Mouse (Mus musculus) gastrocnemius, postnatal 4 days (tissue): ENCODE measurements at regions not wholly inside any gene's neighbourhood (a gene's known extent, or its start where the extent isn't known, plus 50 kb on each side); places are given as distances from the start of the nearest gene placed in this dataset.
"Not testable (repeated sequence)": the region's sequence is repeated elsewhere in the genome, so short reads cannot be mapped to it uniquely, and the experiment has no call there.

Source experiments
- DNase-seq, 2 experiments: peaks; one replicate each; pipeline ENCODE4 v3.0.0; 2021 to 2022; ENCODE audit warnings: low spot score in 2 of 2, mixed read lengths in 2 of 2

DNA sequence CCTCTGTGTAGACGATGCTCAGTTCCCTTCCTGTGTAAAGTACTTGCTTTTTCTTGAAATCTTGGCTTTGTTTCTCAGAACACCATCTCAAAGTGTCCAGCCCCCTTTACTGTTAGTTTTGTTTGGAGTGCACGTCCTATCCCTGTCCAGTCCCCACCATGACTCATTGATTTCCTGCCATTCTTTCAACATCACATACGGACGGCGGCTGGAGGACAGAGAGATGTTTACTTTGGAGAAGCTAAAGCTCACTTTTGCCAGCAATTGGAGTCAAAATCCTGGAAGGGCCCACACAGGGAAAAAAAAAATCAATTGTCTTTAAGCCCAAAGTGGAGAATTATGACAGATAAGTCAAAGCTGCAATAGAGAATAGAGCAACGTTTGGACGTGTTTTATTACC is 51.8 kb downstream of the Gm5426 start:
- no peak for DNase-seq

DNA sequence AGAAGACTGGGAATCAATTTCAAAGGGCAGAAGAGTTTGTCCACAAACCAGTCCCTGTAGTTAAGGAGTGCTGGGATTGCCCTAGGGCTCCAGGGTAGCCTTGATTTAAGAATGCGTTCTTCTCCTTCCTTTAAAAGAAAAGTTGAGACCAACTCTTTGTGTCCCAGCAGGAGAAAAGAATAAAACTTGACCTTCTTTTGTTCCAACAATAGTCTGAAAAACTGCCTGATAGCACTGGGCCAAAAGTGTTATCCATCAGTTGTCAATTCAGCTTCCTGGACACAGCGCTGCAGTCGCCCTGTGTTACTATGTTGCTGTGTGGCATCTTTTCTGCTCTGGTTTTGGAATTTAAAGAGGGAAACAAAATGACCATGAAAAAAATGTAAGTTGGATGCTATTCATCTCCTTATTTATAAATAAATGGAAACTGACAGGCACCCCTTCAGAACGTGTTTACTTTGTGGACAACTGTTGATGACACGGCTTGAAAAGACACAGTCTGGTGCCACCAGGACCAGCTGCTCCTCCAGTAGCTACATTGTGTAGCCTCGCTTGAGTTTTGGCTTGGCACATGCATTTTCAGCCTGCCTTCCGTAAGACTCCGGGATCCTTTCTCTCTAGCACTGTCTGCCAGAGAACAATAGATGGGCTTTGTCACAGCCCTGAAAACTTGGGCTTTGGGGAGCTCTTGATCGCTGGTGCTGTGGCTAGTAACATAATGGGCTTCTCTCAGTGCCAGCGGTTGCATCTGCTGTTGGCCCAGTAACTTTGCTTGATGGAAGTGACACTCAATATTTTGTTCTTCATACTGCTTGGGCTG is 54.0 kb downstream of the Gm5426 start:
- DNase-seq = no peak

DNA sequence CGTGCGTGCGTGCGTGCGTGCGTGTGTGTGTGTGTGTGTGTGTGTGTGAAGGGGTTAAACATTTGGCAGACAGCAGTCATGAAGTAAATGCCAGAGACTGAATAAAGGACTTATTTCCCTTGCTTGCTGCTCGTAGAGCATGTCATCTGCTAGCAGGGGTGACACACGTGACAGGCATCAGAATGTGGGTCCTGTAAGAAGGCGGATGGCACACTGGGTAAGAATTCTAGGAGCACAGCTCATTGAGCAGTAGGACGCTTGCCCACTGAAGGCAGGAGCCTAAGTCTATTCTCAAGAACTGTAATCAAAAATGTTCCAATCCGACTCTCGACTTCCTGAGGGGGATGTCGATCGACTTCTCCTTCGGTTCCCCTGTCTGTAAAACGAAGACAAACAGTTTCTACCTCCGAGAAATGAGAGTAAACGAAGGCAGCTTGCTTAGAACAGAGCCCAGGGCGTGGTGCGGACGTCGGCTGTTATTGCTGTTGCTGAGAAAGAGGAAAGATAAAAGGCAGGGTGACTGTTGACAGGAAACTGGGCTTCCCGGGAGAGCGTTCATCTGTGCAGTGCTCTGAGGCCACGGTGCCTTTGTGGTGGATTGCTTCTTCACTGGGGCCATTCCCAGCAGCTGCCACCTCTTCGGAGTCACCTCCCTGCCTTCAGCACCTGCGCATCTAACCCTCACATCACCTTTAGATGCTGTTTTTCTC is 64.7 kb downstream of the Gm5426 start:
- DNase-seq = no peak

DNA sequence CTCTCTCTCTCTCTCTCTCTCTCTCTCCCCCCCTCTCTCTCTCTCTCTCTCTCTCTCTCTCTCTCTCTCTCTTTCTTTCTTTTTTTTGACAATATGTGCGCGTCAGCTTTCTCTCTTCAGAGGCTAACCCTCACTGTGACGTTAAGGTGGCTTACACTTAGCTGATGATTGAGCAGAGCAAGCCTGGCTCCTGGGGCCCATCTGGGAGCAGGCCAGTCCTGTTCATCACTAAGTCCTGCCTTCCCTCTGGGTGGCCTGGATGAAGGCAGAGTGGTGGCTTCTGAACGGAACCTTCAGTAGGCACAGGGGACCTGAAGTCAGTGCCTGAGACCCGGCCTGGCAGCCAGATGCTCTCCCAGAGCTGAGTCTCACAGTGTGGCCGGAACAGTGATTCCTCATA is 65.5 kb downstream of the Gm5426 start:
- DNase-seq = no peak

DNA sequence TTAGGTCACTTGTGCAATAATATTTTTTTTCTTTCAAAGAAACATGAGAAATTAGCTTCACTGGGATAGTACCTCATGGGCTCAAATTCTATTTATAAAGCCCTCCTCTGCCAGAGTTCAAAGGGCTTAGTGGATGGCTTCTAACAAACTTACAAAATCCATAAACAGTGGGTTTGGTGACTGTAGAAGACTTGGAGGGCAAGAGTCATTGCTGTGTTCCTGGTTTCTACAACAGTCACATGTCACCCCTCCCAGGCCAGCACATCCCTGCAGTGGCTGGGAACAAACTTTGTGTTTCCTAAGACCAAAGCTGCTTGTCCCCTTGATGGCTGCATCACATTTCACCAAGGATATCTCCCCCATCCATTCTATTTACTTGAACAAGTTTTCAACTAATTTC is 66.5 kb downstream of the Gm5426 start:
- no peak for DNase-seq

DNA sequence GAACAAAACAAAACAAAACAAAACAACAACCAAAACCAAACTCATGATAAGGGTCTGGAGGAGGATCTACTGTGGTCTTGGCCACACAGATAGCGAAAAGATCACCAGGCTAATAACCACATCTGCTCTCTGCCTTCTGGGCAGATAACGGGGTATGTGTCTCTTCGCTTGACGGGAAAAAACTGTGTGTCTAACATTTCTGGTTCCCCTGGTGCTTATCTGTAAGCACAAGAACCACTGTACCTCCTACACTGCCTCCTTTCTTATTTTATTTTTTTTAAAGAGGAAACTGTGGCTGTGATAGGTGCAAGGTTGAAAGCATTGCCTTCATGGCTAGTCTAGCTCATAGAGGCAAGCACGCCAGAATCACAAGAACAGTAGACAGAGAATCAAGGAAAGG is 67.8 kb downstream of the Gm5426 start:
- no peak for DNase-seq

DNA sequence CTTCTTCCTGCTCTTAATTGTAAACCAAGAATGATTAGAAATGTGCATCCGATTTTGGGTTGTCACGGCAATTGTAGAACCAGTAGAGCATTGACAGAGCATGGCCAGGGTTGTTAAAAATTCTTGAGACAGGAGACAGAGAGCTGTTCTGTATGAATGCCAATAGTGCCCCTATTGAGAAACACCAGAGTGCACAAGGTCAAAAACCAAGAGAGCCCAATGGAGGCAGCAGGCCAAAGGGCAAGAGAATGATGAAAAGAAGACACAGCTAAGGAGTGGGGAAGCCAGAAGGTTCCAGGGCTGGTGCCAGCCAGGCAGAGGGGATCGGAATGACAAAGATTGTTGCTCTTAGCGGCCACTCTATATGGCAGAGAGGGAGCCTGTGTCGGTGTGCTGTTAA is 72.8 kb downstream of the Gm5426 start:
- DNase-seq = no peak

DNA sequence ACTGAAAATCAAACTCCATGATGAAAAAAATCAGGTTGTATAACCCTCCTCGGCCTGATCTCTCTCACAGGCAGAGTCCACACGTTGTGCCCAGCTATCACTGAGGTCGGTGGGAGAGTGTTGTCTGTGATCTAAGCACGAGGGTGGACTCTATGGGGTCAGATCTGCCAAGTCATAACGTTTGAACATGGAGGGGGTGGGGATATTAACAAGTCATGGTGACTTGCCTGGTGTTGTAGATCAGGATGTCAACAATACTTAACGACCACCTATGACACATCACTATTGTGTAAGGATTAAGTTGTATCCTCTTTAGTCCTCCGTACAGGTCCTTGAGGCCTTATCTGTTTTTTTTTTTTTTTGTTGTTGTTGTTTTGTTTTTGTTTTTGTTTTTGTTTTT is 74.8 kb downstream of the Gm5426 start:
- no peak for DNase-seq

DNA sequence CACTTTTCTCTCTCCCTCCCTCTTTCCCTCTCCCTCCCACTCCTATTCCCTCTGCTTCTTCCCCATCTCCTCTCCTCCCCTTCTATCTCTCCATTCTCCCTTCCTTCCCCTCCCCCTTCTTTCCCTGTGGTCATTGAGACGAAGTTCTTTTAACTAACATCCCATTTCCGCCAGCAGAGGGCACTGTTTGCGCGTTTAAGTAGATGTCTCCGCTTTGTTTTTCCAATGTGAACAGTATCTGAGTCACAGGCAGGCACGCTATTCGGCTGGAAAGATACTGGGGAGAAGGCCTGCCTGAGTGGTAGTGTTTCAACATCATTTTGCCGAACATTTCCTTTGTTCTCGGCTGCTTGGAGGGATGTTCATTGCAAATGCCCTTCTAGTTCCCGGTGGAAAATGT is 77.5 kb downstream of the Gm5426 start:
- peak; percentile 78 to 89 for DNase-seq

DNA sequence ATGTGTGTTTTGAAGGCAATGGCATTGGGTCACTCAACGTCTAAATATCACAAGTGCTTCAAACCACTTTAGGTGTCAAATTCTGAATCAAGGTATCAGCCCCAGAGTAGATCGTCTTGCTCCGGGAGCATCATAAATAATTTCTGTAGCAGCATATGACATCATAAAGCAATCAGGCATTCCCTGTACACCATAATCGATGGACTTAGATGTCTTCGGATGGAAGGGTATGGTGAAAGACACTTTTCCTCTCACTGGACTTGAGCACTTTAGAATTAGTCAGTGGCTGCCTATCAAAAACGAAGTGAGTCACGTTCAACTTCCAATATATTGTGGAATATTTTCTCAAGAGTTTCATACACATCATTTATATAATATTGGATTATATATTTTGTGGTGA is 77.9 kb downstream of the Gm5426 start:
- no peak for DNase-seq

DNA sequence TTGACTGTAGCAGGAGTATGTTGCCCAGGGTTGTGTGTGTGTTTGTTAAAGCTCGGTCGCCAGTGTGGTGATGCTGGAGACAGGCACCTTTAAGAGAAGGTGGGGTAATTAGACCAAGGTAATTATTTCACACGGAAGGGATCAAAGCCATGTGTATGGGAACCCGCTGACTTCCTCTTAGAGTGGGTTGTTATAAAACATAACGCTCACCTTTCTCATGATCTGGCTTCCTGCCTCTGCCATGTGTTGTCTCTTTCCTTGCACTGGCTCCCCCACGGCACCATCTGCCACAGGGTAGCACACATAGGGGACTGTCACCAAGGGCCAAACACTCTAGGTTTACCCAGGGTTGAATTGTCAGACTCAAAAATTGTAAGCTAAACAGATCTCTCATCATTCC is 78.5 kb downstream of the Gm5426 start:
- DNase-seq = no peak

DNA sequence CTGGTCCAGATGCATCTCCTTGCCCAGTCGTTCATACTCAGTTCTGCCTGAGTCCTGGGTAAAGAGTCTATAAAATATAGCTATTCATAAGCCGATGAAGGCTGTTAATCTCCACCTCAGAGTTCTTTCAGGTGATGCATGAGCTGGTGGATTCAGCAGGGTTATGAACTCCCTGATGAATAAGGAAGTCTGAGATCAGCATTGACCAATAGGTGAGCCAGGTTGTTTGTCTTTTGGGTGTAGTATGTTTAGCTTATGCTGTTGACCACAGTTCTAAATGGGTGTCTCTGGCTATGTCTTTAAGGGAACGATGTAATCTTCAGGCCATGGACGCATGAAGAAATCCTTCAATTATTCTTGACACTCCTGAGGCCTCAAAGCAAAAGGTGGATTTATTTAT is 84.3 kb downstream of the Gm5426 start:
- DNase-seq = no peak

DNA sequence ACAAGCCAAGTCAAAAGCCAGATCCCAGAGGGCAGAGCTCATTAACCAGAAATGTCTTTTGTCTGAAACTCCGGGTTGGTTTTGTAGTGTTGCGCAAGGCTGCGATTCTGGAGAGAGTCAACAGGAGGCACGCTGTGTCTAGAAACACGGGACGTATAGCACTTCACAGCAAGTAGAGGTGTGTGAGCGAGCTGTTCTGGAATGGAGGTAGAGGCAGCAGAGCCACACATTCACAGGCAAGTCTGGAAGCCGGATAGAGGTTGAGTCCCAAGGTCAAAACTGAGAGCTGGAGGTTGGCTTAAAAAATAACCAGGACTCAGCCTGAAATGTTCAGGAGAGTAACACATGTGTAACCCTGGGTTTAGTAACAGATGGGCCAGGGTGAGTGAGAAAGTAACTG is 94.0 kb downstream of the Gm5426 start:
- no peak for DNase-seq

DNA sequence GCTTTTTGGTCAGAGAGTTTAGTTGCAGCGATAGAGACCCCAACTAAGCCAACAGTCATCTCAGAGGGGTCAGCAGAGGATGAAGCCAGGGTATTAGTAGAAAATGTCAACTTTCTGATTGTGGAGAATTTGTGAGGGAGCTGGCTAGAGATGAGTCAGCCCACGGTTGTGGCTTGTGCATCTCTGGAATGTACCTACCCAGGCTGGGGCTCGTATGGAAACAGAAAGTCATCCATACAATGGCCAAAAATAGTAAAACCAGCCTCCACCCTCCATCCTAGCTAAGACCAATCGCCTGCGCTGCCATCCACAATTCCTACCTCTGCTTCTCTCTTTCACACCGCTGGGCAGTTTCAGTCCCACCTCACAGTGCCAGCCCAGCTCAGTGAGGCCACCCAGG is 94.9 kb downstream of the Gm5426 start:
- no peak for DNase-seq

DNA sequence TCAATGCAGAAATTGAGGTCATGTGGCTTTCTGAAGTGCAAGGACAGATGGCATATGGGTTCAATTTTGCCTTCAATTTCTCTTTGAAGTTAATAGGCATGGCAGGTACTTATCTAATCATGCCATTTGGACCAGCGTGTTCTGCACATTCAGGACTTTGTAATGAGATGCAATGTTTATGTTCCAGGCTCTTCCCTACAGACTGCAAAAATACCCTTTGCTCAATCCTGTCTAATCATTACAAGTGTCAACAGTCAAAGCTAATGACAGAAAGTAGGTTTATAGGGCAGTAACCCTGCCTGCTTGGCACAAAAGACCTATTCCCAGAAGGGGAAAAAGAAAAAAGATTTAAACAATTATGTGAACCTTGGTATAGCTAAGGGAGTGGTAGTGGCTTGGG is 96.5 kb downstream of the Gm5426 start:
- DNase-seq = no peak

DNA sequence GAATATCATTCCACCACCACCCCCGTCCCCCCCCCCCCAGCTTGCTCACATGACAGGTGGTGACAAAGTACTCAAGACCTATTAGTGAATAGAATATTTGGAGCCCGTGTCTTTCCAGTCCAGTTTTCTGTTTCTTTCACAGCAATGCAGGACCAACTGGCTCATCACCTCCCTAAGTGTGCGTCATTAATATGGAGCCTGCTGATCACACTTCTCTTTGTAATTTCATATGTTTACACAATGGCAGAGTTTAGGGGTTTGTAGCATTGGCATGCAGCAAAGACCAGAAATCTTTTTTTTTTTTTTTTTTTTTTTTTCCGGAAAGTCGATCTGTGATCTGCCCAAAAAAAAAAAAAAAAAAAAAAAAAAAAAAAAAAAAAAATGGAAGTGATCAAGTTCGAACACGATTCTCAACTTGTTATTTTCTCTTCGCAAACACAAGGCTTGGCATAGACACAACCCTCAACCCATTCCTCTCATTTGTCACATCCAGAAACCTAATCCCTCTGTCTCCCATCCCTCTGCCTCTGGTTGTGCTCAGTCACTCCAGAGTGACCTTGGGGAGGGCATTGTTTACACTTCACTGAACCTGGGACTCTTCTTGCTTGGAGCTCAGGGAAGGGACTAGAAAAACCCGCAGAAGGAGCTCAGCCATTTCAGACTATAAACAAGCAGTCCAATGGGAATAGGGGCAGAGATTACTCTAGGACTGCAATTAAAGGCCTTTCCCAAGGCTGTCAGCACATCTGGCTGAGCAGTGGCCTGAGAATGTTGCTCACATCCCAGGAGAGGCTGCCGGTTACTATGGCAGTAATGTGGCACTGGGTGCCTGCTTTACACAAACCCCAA is 98.4 kb downstream of the Gm5426 start:
- DNase-seq = no peak

DNA sequence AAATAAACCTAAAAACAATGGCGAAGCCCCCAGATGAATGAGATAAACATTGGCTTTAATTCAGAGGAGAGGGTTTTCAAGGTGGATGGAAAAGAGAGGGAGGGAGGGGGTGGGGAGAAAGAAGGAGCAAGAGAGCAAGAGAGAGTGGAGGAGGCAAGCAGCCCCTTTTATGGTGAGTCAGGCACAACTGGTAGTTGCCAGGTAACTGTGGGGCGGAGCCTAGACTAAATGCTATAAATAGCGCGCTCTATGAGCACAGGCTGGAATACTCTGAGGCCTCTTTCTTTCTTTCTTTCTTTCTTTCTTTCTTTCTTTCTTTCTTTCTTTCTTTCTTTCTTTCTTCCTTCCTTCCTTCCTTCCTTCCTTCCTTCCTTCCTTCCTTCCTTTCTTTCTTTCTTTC is 99.6 kb downstream of the Gm5426 start:
- not testable (repeated sequence) for DNase-seq

DNA sequence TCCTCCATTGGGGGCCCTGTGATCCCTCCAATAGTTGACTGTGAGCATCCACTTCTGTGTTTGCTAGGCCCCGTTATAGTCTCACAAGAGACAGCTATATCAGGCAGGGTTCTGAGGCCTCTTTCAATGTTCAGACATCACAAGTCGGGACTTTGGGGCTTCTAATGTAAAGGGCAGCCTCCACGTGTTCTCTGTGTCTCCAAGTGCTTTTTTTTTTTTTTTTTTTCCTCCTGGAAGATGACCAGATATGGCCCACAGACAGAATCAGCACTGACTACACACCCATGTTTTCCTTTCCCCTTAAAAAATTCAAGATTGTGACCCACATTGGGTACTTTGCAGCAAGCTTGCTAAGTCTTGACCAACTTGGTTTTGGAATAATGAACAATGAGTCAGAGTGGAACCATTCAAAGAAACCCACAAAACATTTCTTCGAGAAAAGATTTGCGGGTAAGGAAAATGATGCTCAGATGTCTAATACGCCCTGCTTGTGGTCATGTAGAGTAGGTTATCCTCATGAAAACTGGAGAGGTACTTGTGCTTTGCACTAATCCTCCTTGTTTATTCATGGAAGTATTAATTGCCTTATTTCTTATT is 100.5 kb downstream of the Gm5426 start:
- no peak for DNase-seq

DNA sequence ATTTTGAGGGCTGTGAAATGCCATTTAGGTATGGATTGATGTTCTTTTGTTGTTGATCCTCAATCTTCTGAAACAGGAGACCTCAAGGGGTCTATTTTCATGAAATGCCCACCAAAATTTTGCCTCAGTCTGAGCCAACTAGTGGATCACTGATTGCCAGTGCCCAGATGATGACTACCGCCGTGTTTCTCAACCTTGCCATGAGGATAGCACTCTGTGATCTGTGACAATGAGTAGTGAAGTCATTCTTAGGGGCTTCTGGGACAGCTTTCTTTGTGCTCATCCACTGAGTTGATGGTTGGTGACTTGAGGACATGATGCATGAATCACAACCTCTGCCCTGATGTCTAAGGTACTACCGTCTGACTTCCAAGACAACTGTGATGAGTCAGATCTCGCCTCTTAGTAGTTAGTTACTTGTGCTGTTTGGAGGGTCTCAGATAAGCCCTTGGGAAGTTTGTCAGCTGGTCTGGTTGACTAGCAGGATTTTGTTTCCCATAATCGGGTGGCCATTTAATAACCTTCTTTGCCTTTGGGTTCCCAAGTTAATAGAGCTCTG is 101.2 kb downstream of the Gm5426 start:
- no peak for DNase-seq

DNA sequence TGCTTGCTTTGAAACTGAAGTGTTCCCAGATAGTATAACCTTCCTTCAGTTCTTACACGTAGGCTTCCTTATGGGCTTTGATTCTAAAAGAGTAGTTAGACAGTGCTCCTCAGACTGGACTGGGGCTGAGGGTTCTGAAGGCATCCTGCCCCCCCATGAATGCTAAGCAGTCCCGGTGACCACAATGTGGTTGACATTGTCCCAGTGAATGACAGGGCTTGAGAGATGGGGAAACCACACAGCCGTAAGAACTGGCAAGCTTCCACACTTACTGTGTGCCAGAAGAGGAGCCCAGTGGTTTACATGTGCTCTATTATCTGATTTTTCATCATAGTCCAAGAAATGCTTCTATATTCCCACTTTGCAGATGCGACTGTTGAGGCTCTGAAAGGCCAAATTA is 101.8 kb downstream of the Gm5426 start:
- no peak for DNase-seq

DNA sequence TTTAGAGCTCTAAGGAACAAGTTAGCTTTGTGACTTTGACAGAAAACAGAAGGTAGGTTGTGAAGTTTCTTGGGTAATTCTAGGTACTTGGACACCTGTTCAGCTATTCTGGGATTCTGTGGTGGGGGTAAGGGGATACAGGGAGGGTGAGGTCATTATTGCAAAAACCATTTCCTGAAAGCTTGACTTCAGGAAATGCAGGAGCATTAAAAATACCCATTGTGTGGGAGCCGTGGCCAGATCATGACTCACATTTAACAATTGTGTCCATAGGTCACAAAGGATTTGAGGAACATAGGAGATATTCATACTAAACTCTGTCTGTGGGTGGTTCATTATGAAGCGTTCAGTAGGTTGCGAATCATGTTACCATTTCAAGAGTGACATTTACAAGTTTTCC is 102.4 kb downstream of the Gm5426 start:
- no peak for DNase-seq
